Mouse (Mus musculus) fat pad, adult 2 months (tissue): ENCODE data around the gene Adgrg3.

Source experiments
- DNase-seq: peaks from one replicate; pipeline ENCODE4 v3.0.0-alpha.2; 2011; ENCODE audit warnings: low read depth, low spot score; ENCODE audit errors: extremely low read depth

The Adgrg3 gene

DNA sequence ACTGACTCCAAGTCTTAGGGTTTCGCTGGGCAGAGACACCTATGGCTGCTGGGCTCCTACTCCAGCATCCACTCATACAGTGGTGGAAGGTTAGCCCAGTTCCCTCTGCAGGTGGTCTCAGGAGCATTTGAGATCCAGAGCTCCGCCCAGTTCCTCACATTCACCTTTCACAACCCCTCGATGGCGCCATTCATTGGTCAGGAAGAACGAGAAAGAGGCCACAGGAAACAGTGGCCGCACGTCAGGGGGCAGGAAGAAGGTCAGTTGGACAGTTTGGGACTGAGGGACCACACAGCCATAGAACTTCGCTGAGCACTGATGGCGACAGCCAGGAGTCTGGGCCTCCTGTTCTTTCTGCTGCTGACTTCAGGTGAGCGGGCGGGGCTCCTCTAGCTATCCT is at the start of gene Adgrg3:
Adgrg3 (plus strand) TSS at position 242 of the 400 bp plus-strand sequence.
- DNase-seq = no peak

DNA sequence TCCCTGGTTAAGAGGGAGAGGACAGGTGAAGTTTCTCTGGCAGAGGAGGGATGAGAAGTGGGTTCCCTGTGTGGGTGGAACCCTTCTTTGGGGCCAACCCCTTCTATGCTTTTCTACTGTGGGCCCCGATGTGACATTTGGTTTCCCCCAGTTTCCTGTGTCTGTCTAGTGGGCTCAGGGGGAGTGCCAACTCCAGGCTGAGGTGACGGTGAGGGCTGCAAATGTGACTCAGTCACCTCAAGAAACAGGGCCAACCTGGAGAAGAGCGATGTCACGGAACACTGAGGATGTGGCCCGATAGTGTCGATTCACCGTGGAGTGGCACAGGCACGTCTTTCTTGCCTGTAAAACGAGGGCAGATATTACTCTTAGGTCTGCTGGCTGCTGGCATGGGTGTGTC is 44.2 kb upstream of the Adgrg3 start:
- DNase-seq = no peak

DNA sequence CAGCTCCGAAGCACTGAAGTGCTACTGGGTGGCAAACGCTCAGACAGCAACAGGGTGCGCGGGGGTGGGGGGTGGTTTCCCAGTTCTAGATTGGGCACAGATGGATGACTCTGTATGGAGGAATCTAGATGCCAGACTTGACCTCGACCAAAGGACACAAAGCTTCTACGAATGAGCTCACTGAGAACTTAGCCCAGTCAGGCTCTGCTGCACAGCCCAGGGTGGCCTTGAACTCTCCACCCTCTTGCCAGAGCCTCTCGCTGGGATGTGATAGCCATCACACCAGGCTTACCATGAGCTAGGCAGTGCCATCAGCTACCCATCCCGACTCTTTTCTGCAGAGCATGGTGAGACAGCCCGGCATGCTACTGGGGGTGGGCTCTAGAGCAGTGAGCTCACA is 43.7 kb upstream of the Adgrg3 start:
- DNase-seq = no peak

DNA sequence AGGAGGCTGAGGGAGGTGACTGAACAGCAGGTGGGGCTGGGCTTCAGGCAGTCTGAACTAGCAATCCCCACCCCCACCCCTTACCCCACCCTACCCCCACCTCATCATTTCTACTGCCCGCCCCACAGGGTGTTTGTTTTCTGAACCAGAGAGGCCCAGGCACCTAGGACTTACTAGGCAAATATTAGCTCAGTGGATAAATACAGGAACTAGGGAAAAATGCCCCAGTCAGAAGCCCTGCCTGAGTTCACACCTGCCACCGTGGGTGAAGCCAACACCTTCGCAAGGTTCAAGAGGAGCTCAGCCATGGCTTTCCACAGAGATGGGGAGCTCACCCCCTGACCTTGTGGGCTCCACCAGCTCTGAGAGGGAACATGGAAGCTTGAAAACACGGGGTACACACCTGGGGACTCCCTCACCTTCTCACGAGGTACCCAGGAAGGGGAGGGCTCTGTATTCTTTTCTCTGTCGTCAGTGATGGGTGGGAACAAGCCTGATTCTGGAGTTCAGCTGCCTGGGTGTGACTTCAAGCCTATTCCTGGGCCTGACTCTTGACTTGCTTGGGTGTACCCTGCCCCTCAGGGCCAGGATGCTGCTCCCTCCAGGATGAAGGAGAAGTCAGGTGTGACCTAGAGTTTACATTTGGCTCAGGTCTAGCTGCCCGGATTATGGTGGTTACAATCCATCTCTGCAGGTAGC is 42.9 kb upstream of the Adgrg3 start, which contains the start of gene Adgrg1:
Adgrg1 (plus strand) TSS at position 285 of the 699 bp plus-strand sequence.
- DNase-seq = no peak

DNA sequence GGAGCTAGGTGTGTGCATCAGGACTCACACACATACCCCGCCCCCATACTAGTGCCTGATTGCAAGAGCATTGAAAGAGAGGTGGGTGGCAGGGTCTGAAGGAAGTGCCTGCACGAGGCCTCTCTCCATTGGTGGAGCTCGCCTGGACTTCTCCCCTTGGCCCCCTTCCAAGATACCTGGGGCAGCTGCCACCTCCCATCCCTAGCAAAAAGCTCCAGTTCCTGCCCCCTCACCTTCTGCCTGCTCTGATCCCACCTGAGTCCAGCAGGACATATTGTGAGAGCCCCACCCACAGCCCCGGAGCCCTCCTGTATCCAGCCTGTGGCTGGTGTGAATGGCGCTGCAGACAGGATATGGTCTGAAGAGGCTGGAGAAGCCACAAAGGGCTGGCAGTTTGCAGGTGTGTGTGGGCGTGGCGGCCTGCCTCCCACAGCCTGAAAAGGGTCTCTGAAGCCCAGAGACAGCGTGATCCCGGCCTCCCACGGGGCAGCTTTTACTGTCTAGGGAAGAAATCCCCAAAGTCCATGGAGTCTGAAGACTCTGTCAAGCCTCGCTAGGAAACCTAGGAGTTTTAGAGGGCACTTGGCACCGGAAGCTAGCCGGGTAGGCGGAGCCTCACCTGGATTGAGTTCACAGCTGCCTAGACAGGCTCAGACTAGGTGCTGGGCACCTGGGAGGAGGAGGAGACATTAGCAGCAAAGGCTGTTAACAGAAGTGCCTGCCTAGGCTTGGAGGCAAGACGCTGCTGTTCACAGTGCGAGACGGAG is 40.7 kb upstream of the Adgrg3 start:
- peak; percentile 65 for DNase-seq

DNA sequence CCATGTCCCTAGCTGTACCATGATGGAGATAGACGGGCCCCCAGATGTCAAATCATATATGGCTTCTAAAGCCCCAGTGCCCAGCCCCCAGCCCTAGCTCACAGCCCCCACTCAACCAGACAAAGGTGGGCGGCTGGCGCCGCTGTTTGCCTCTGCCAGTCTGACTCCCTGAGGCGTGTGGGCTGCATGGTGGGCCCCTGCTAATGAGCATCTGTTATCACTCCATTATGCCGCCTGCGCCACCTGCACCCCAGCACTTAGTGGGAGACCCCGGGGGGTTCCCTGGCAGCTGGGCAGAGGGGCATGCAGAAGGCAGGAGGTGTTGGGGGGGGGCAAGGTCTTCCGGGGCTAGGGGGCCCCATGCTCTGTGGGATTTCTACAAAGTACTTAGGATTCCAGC is 39.4 kb upstream of the Adgrg3 start:
- DNase-seq = no peak

DNA sequence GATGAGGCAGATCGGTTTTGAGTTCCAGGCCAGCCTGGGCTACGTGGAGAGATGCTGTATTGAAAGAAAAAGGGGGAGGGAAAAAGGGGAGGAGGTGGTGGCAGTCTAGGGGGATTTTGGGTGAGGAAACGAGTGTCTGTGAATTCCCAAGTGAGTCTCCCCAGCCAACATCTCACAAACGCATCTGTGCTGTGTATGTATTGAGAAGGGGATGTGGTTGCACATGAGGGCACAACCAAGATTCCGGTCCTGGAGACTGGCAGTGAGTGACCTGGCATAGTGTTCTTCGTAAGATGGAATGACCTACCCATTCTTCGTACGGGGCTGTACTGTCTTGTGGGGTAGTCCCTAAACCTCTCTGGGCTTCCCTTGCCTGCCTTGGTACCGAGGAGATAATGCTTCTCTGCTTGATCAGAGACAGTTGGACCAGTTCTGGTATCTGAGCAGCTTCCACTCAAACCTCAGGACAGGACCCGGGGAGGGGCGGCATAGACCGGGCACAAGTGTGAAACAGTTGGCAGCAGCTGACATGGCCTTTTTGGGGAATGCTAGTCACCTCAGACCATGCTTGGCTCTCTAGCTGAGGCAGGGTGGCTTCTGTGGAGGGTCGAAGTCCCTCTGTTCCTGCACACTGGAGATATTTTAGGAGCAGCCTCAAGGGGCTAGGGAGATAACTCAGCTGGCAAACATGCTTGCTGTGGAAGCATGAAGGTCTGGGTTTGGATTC is 38.7 kb upstream of the Adgrg3 start:
- no peak for DNase-seq

DNA sequence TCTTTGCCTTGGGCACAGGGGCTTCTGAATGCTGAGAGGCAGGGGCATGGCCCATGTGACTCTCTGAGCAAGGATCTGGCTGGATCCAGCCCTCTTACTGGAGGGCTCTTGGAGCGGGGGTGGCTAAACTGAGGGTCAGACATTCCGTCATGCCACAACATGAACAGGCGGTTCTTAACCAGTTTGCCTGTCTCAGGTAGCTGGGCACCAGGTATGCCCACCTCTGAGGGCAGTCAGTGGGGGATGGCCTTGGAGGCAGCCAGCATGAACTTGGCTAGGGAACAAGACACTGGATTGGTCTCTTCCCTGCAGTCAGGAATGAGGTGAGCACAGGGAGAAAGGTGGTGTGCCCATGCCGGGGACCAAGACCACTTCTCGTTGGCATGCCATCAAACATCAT is 37.3 kb upstream of the Adgrg3 start:
- DNase-seq = no peak

DNA sequence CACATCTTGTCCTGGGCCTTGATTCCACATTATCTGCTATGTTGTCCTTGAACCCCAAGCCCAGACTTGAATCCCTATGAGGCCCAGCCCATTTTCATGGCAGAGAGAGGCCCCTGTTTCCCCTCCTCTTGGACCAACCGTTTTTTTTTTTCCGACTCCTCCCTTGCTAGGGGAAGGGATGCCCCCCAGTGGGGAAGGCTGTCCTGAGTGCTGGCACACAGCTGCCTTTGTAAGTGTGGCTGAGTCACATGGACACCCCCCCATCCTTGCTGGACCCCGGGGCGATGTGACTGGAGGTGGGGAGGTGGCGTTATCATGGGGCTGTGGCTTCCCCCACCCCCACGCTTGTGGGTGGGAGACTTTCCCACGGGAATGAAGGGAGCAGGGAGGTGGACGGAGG is 36.5 kb upstream of the Adgrg3 start:
- no peak for DNase-seq

DNA sequence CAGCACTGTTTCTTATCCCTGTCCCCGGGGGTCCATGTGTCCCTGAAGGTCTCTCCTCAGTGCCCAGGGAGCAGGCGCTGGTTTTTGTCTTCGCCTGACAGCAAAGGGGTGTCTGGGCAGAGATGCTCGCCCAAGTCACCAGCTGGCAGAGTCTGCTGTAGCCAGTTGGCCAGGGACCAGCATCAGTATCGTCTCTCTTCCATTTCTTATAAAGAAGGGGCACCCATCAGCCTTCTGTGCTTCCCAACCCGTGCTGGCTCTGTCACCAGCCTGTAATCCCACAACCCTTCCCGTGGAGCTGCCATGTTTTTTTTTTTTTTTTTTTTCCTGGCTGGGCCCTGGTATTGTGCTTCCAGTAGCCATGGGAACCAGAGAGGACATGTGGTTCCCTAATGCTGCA is 35.6 kb upstream of the Adgrg3 start:
- DNase-seq = no peak

DNA sequence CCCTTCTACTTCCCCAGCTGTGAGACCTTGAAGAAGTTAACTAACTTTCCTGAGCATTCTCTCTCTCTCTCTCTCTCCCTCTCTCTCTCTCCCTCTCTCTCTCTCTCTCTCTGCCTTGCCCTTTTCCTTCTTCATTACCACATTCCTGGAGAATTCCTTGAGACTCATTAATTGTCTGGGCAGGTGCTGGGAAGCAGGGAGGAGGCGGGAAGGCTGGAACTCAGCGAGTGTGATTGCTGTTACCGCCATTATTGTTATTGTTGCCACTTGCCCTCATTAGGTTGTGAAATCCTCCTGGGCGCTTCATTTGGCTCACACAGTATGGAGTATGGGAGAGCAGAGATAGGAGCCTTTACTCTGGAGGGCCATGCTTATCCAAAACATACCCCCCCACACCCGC is 34.3 kb upstream of the Adgrg3 start:
- peak; percentile 74 for DNase-seq

DNA sequence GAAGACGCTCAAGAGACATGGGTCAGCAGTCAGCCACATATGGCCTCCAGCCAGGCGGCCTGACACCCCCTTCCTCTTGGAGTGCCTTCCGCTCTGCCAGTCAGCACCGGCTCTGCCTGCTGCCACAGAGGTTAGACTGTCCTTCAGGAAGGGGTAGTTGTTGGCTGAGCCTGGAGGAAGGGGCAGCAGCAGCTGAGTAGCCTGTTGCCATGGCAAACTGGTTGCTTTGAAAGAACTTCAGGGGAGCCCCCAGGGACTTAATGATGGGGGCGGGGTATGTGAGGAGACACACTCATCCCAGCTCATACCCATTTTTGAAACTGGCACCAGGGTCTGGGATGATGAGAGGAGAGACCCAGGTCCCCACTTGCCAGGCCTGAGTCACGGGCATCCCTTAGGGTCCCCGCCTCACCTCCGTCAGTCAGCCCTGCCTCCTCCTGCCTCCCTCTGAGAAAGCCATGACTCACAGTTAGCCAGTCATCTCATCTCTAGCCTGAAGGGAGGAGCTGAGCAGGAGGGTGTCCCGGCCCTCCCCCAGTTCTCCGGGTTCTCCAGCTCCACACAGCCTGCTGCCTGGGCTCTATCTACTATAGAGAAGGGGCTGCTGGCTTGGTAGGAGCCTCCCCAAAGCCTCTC is 33.5 kb upstream of the Adgrg3 start:
- DNase-seq = no peak

DNA sequence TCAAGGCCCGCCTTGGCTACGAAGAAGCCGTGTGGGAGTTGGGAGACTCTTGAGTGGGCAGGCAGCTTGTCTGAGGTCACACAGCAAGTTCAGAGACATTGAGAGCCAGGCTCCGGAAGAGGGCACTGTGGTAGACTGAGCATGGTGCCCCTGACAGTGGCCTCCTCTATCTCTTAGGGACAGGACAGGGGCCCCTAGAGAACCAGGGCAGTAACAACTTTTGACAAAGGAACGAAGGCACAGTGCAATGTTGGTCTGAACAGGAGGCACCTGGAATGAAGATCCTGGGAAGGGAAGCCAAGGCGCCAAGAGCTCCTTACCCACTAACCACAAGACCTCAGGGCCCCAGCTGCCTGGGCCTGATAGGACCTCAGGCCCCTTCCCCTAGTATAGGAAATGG is 32.5 kb upstream of the Adgrg3 start:
- no peak for DNase-seq

DNA sequence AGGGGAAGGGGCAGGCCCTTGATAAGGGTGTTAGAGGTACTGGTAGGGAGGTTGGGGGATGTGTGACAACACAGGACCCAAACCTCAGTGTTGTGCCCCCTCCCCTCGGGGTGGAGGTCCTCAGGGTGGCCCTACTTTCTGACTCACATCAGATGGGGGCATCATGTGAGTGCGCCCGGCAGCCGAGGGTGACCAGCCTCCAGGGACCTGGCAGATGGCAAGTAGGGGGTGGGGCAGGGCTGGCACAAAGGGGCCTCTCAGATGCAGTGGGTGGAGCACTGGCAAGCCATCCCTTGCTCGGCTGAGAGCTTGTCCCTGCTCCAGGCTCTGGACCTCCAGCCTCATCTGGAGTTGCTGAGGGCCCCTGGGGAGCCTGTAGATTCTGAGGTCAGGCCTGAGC is 30.8 kb upstream of the Adgrg3 start:
- DNase-seq = no peak

DNA sequence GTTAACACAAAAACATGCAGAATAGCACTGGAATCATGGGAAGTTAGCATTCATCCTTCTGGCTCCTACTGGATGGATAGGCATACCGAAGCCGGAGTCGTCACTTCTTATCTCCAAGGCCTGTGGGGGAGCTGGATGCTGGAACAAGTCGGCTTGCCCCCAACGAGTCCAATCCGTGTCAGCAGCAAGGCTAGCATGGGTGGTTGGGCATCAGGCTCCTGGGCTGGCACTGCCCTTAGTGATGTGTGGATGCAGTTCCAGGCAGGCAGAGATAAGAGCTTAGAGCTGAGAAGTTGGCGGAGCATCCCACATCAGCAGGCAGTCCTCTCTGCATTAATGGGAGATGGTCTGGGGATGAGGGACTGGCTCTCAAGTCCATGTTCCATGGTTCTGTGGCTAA is 29.9 kb upstream of the Adgrg3 start:
- no peak for DNase-seq

DNA sequence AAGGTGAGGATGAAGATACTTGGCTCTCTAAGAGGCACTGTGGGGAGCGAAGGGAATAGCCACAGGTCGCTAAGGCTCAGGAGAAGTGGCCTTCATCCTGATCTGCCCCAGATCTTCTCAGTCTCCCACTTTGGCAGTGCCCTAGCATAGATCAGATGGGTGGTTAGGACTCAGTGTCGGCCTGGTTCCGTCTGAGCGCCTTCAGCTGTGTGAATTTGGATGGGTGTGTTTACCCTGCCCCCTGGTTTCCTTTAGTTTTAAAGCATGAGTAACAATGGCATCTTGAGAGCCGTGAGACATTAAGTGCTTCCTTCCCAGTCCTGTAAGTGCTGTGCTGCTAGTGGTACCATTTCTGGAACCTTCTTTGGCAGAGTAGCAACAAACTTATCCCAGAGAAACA is 28.9 kb upstream of the Adgrg3 start:
- no peak for DNase-seq

DNA sequence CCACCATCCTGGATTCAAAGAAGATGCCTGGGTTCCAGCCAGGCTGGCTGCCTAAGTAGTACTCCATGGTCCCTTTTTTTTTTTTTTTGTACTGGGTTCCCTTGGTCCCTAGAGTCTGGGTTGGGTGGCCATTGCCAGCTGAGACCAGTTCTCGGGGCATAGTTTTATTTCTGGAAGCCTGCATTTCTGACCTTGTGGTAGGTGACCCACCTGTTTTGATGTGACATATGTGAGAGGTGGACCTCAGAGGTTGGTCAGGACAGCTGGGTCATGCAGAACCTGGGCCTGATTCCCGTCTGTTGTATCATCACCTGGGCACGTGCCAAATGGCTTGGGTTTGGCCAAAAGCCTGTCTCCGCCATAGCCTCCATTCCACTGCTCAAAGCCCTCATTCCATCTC is 27.8 kb upstream of the Adgrg3 start:
- DNase-seq = no peak

DNA sequence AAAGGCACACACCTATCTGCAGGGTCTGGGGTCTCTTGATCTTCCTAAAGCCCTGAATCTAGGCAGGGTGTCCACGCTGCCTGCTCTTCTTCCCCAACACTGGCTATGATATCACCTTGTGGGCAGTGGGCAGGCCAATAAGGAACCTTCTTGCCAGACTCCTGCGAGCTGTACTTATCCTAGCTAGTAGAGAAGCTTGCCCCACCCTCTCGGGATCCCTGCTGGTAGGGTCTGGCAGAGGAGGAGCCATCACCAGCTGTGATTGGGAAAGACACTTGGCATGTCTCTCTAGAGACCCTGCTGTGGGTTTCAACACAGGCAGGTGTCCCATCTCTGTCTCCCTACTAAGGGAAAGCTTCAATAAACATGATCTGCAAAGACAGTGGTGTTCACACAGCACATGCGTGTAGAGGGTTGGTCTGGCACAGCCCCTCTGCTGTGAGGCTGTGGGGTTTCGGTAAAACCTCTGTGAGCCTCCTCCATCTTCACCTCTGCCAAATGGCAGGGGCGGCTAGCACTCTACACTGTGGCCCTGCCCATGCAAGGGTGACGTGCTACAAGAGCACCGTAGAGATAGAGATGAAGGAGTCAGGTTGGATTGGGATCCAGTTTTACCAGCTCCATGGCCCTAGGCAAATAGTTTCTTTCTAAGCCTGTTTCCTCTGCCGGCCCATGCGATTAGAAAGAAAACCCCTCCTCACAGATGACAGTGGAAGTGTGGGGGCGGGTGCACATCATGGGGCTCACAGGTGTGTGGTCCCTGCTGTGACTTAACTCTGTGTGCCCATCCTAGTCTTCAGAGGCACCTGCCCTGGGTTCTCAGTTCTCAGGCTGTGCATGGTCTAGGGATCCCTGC is 26.7 kb upstream of the Adgrg3 start:
- peak; percentile 66 for DNase-seq

DNA sequence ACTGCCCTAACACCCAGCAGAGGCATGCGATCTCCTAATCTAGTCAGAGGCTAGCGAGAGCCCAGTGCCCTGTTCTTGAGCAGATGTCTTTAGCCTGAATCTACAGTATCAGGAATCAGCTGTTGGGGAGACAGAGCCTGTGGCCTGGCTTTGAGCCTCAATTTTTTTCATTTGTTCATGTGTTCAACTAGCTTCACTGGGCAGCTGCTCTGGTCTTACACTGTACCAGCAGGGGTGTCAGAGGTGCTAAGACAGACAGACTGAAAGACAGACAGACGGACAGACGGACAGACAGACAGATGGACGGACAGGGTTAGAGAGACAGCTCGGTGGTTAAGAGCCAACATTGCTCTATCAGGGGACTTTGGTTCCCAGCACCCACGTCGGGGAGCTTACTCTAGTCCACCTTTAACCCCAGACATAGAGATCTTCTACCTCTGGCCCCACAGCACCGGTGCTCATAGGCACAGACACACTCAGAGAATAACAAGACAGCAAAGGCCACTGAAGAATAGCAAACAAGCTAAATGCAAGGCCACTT is 26.0 kb upstream of the Adgrg3 start:
- DNase-seq = no peak

DNA sequence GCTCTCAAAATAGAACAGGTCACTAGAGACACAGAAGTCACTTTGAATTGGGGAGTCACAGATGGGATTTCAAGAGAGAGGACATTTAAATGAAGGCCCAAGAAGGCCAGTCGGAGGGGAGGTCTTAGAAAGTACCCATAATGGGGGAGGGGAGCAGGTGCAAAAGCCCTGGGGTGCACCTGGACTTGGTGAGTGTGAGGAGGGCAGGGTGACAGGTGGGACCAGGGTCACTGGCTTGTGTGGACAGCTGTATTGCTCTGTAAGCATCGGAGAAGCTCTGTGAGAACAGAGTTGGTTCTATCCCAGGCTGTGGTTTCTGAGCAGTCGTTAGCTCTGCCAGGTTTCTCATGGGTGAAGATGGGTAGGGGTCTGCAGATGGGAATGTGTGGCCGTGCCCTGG is 25.5 kb upstream of the Adgrg3 start:
- no peak for DNase-seq
